Mouse (Mus musculus) lung, adult 2 months (tissue): Measurements from ENCODE around the gene AU040320. TPM values are rescaled to one million over a fixed set of nuclear protein-coding genes. Genes with fewer than 3 reads are reported as not detected.

Source experiments
- DNase-seq: peaks from one replicate; pipeline ENCODE4 v3.0.0; 2022
- H3K4me1 ChIP-seq: fragments of 200-500 bp; 2 replicates; pipeline ENCODE4 v1.6.1; 2011; ENCODE audit warnings: low read length; ENCODE audit not compliant: control insufficient read depth, insufficient read depth
- H3K4me3 ChIP-seq: fragments of 200-500 bp; replicated peaks from 2 replicates; pipeline ENCODE3; 2011; ENCODE audit warnings: low read depth, mild to moderate bottlenecking, control low read depth, low read length; ENCODE audit errors: extremely low read depth
- CTCF ChIP-seq: fragments of 200-500 bp; IDR thresholded peaks from 2 replicates; pipeline ENCODE4 v1.5.1; 2011; ENCODE audit warnings: mild to moderate bottlenecking, low read length, control low read depth; ENCODE audit not compliant: insufficient read depth
- POLR2A ChIP-seq: fragments of 200-500 bp; IDR thresholded peaks from 2 replicates; pipeline ENCODE4 v1.6.1; 2011; ENCODE audit warnings: low read depth, mild to moderate bottlenecking, control low read depth, low read length, borderline replicate concordance; ENCODE audit errors: extremely low read depth
- WGBS: fragments of 180-500 bp; shearing (Covaris S2); methylation state at CpG from one replicate; pipeline ENCODE4 v1.1.7; 2018; 5-methylcytosine and 5-hydroxymethylcytosine counted together
- polyA plus RNA-seq: library from polyadenylated mRNA; depleted of rRNA; stranded (reverse); fragments of >200 nt; gene quantifications from 2 replicates; pipeline ENCODE4 v1.2.3, GENCODE M21; 2012

Gene AU040320
- polyA plus RNA-seq, 1 experiment: 39.4 TPM

- H3K4me1 ChIP-seq: peaks cover 4% of the 10 kb centered on the region; the same call in 1 of the 2 replicates
- WGBS: 62% methylated on average over 5 of the region's 5 CpGs
- TF ChIP-seq POLR2A (no peak), CTCF (no peak)
- DNase-seq: no peak
- no peak overlapping the region for H3K4me3 ChIP-seq
Observed at GRCm38 (mm10) chr4:126758299-126758698, 5.0 kb downstream of the AU040320 start.

DNA sequence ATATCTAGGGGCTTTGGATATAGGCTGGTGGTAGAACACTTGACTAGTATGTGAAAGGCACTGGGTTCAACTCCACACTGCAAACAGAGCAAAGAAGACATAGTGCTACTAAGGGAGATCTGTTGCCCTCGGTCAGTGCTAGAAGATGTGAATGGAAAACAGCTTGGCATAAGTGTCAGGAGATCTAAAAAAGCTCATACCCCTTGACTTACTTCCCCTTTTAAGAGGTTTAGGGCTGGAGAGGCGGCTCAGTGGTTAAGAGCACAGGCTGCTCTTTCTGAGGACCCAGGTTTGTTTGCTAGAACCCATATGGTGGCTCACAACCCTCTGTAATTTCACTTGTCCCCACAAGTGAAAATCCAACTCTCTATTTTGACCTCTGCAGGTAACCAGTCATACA, 6.1 kb downstream of the AU040320 start:
- no peak for TF ChIP-seq CTCF
- no peak for TF ChIP-seq POLR2A
- Histone ChIP-seq H3K4me3 (no peak overlapping the region), H3K4me1 (peaks cover 4% of the 10 kb centered on the region; the same call in 1 of the 2 replicates)
- DNase-seq: no peak
- WGBS: 76% methylated on average over 2 of the region's 2 CpGs

- no peak for DNase-seq
- WGBS: 56% methylated on average over 11 of the region's 11 CpGs
- Histone ChIP-seq H3K4me3 (no peak overlapping the region), H3K4me1 (peaks cover 4% of the 10 kb centered on the region; the same call in 1 of the 2 replicates)
- no peak for TF ChIP-seq POLR2A
- no peak for TF ChIP-seq CTCF
Observed at GRCm38 (mm10) chr4:126762586-126763359, 9.4 kb downstream of the AU040320 start.

GRCm38 (mm10) chr4:126763483-126763882, 10.1 kb downstream of the AU040320 start:
- no peak for DNase-seq
- Histone ChIP-seq H3K4me3 (no peak overlapping the region), H3K4me1 (peaks cover 4% of the 10 kb centered on the region; the same call in 1 of the 2 replicates)
- TF ChIP-seq POLR2A (no peak), CTCF (no peak)
- WGBS: 58% methylated on average over 2 of the region's 2 CpGs

DNA sequence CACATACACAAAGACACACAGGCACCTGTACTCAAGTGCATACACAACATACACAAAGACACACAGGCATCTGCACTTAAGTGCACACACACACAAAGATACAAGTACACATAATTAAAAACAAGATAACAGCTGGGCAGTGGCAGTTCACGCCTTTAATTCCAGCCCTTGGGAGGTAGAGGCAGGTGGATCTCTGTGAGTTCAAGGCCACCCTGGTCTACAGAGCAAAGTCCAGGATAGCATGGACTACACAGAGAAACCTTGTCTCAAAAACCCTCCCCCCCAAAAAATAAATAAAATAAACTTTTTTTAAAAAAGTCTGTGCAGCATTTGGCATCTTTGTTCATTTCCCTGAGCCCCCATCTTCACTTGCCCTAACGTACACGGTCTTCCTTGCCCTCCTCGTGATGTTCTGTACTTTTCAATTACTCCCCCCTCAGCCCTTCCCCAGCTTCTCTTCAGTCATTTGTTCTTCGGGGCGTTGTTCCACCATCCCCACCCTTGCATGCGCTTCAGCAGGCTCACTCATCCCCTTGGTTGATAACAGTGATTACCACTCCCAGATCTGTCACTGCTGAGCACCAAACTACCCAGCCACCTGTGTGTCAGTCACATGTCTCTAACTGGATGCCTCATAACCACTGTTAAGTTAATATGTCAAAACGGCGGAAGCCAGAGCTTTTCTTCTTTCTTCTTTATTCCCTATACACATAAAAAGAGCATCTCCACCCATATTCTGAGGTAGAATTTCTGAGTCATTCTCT, 16.6 kb downstream of the AU040320 start:
- Histone ChIP-seq H3K4me1 (no peaks in the 10 kb centered on the region), H3K4me3 (no peak overlapping the region)
- WGBS: 89% methylated on average over 9 of the region's 9 CpGs
- DNase-seq: no peak
- no peak for TF ChIP-seq POLR2A
- no peak for TF ChIP-seq CTCF

DNA sequence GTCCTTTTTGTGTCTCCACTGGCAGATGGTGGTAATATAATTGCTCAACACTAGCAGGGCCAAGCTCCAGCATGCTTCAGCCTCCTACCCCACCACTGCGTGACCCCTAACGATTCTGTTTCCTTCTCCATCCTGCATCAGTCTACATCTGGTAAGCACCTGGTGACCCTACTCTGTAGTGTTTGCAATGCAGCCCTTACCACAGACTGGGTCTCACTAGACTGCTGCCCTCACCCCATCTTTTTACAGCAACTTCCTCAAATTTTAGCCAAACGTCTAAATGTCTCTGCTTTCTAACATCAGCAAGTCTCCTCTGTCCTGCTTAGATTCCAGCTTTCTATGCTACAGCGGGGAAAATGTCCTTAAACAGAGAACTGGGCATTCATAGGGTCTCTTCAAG, 17.5 kb downstream of the AU040320 start:
- Histone ChIP-seq H3K4me3 (no peak overlapping the region), H3K4me1 (no peaks in the 10 kb centered on the region)
- TF ChIP-seq POLR2A (no peak), CTCF (no peak)
- WGBS: 82% methylated on average over 4 of the region's 4 CpGs
- no peak for DNase-seq

- Histone ChIP-seq H3K4me3 (no peak overlapping the region), H3K4me1 (no peaks in the 10 kb centered on the region)
- WGBS: 88% methylated on average over 6 of the region's 6 CpGs
- TF ChIP-seq POLR2A: no peak
- TF ChIP-seq CTCF: no peak
- no peak for DNase-seq
Observed at GRCm38 (mm10) chr4:126773871-126774270, 20.5 kb downstream of the AU040320 start.

DNA sequence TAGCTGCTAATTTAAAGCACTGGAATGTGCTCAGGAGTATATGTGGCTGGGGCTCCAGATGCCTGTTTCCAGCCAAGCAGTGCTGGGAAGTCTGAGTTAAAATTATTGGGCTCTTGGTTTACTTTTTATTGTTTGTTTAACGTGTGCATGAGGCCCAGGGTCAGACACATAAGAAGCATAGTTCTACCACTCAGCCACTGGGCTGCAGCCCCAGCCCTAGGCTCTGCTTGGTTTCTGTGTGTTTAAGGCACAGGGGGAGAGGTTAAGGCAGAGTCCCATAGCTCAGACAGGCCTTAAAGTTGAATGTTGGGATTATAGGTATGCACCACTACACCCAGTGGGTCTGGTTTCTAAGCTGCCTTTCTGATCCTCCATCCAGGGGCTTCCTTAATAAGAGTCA, 21.8 kb downstream of the AU040320 start:
- 38% methylated on average over 1 of the region's 1 CpGs for WGBS
- no peak for DNase-seq
- H3K4me1 ChIP-seq: no peaks in the 10 kb centered on the region
- no peak overlapping the region for H3K4me3 ChIP-seq
- TF ChIP-seq POLR2A: no peak
- no peak for TF ChIP-seq CTCF

DNA sequence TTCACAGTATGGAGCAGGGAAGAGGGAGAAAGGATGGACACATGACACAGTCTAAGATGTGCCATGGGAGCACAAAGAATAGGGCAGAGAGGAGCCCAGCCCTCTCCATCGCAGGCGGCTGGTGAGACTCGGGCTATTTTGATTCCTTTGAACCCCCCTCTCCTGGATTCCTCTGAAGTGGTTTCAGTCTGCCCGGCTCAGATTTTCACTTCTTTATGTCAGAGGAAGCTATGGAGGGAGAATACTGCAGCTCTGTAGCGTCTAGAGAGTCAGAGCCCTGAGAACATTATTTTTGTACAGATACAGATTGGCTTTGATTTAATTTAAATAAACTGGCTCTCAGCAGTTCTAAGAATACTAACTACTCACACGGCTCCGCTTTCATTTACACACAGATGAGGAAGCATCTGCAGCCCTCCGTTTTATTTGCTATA, 25.8 kb downstream of the AU040320 start:
- Histone ChIP-seq H3K4me3 (no peak overlapping the region), H3K4me1 (no peaks in the 10 kb centered on the region)
- TF ChIP-seq POLR2A: no peak
- TF ChIP-seq CTCF: no peak
- DNase-seq: no peak
- WGBS: 59% methylated on average over 8 of the region's 8 CpGs
